Comparison of ENCODE assay signal across 7 mouse cellular contexts in the genomic region with DNA sequence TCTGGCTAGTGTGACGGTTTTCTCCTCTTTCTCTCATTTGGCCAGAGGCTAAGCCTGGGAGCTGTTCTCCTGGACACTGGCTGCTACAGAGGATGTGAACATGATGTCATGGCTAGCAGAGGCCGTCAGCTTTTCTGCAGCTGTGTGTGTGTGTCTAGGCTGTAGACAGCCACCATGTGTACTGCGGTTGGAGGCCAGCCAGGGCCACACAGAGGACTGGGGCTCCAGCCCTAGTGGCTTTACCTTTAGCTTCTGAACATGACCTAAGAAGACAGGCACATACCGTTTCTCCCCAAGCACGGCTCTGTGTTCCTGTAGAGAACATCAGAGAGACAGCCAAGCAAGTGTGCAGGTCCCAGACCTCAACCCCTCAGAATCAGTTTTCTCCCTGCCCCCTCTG.
A peak's percentile ranks its signal among the peaks of the same experiment; 100 is the strongest.
DNase-seq lines count a peak whose midpoint lies in the region; ATAC-seq and TF ChIP-seq lines count a peak whose summit lies in the region.

No protein-coding gene starts in this region.

- peak; percentile 90; the same call in 1 of the 2 replicates for ATAC-seq in lung, embryonic 15.5 days (ENCODE audit: borderline replicate concordance, extremely low read depth, low FRiP score, low TSS enrichment)
- no peak for ATAC-seq in midbrain, embryonic 16.5 days

- H3K27ac ChIP-seq in lung, embryonic 15.5 days, result peak overlapping the region; percentile 37; the same call in 1 of the 2 replicates
- peak overlapping the region; percentile 57 for H3K27ac ChIP-seq in thymus, adult 2 months (ENCODE audit: control insufficient read depth, insufficient read depth, low read length)
- no peak overlapping the region for H3K27ac ChIP-seq in midbrain, embryonic 16.5 days (ENCODE audit: low read length)

- no peaks in the 10 kb centered on the region for H3K27me3 ChIP-seq in lung, embryonic 15.5 days
- no peaks in the 10 kb centered on the region for H3K27me3 ChIP-seq in thymus, adult 2 months (ENCODE audit: control insufficient read depth, insufficient read depth, low read length)
- H3K27me3 ChIP-seq in midbrain, embryonic 16.5 days (ENCODE audit: control insufficient read depth, insufficient read depth, low read depth, low read length), result no peaks in the 10 kb centered on the region

- TF ChIP-seq POLR2A in lung, adult 2 months (IDR thresholded peaks at IDR 0.05; ENCODE audit: borderline replicate concordance, extremely low read depth, low read depth, low read length), result no peak
- TF ChIP-seq POLR2A in thymus, adult 2 months (IDR thresholded peaks at IDR 0.05; ENCODE audit: control insufficient read depth, extremely low read depth, insufficient read depth, low read length, poor library complexity), result no peak

- WGBS in lung, embryonic 15.5 days, result 15% methylated on average over 5 of the region's 5 CpGs
- WGBS in lung, adult 2 months, result 29% methylated on average over 5 of the region's 5 CpGs
- 16% methylated on average over 5 of the region's 5 CpGs for WGBS in thymus, adult 2 months
- 58% methylated on average over 5 of the region's 5 CpGs for WGBS in midbrain, embryonic 16.5 days

- TF ChIP-seq CTCF in lung, adult 2 months (IDR thresholded peaks at IDR 0.05; ENCODE audit: insufficient read depth, low read length), result no peak
- TF ChIP-seq CTCF in thymus, adult 2 months (IDR thresholded peaks at IDR 0.05; ENCODE audit: borderline replicate concordance, control insufficient read depth, extremely low read depth, insufficient read depth, low read length, poor library complexity), result no peak

- H3K4me3 ChIP-seq in lung, embryonic 15.5 days, result no peak overlapping the region
- H3K4me3 ChIP-seq in lung, adult 2 months (replicated peaks; ENCODE audit: extremely low read depth, low read depth, low read length), result no peak overlapping the region
- no peak overlapping the region for H3K4me3 ChIP-seq in thymus, adult 2 months (ENCODE audit: control insufficient read depth, insufficient read depth, low read length)
- H3K4me3 ChIP-seq in midbrain, embryonic 16.5 days (ENCODE audit: low read depth, low read length), result no peak overlapping the region

- peaks cover 9% of the 10 kb centered on the region for H3K4me1 ChIP-seq in lung, embryonic 15.5 days
- H3K4me1 ChIP-seq in lung, adult 2 months (ENCODE audit: control insufficient read depth, insufficient read depth, low read length), result no peaks in the 10 kb centered on the region
- peaks cover 14% of the 10 kb centered on the region for H3K4me1 ChIP-seq in thymus, adult 2 months (replicated peaks; ENCODE audit: control insufficient read depth, insufficient read depth, low read length)
- H3K4me1 ChIP-seq in midbrain, embryonic 16.5 days (ENCODE audit: control insufficient read depth, insufficient read depth, low read length), result no peaks in the 10 kb centered on the region

- H3K4me2 ChIP-seq in lung, embryonic 15.5 days, result no peak overlapping the region
- H3K4me2 ChIP-seq in midbrain, embryonic 16.5 days (ENCODE audit: low read length), result no peak overlapping the region

- intact Hi-C loops in heart, postnatal 14 days (cut with DNase I), result no loop called here

- H3K9ac ChIP-seq in lung, embryonic 15.5 days, result no peak overlapping the region
- no peak overlapping the region for H3K9ac ChIP-seq in midbrain, embryonic 16.5 days (ENCODE audit: low read depth, low read length)

- H3K9me3 ChIP-seq in lung, embryonic 15.5 days, result no peaks in the 10 kb centered on the region
- H3K9me3 ChIP-seq in midbrain, embryonic 16.5 days (replicated peaks; ENCODE audit: control insufficient read depth, low read length, poor library complexity, severe bottlenecking), result no peaks in the 10 kb centered on the region

- DNase-seq in lung, adult 2 months, result no peak
- peak; percentile 13 for DNase-seq in forelimb bud, embryonic 11.5 days (ENCODE audit: low read depth, low spot score)
- peak; percentile 74 to 76 for DNase-seq in heart, postnatal 14 days
- peak; percentile 41 for DNase-seq in thymus, adult 2 months
- DNase-seq in spleen, adult 12 weeks (ENCODE audit: low spot score), result no peak

- H3K36me3 ChIP-seq in lung, embryonic 15.5 days, result no peaks in the 10 kb centered on the region; the same call in 1 of the 2 replicates
- no peaks in the 10 kb centered on the region for H3K36me3 ChIP-seq in thymus, adult 2 months (ENCODE audit: control insufficient read depth, insufficient read depth, low read length)
- no peaks in the 10 kb centered on the region for H3K36me3 ChIP-seq in midbrain, embryonic 16.5 days (ENCODE audit: control insufficient read depth, insufficient read depth, low read length)

Comparison
In these comparisons a context has a peak if more than half of its experiments do, and no peak if none do; other contexts are left out.
1. DNase-seq: peak in forelimb bud, embryonic 11.5 days (single experiment), heart, postnatal 14 days (2 of 2) and thymus, adult 2 months (single experiment); none in lung, adult 2 months (single experiment) and spleen, adult 12 weeks (single experiment).